Mouse (Mus musculus): Measurements from ENCODE around the gene Spats2. TPM values are rescaled to one million over a fixed set of nuclear protein-coding genes. Genes with fewer than 3 reads are reported as not detected.

Gene Spats2
- polyA plus RNA-seq, 2 experiments, result 39.7 to 47.1 TPM

DNA sequence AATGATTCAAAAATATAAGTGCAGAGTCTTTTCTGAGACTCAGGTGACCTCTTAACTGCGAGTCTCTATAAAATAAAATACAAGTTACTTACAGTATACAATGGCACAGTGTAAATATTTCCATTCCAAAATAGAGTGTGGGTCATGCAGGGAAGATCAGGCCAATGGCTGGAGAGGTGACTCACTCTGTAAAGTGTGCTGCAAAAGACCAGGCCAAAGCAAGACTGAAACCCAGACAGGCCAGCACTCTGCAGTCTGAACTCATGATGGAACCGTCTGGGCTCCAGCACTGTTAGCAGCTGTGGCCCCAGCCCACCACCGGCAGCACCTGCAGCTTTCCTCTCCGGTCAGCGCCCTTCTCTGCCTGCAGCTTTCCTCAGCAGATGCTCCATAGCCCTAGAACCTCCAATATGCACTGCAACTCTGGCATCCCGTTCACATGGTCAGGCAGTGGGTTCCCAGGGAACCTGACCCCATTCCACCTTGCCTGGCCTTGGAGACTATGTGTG lies 129.6 kb downstream of the Spats2 start:
- no peak for TF ChIP-seq POLR2A (IDR thresholded peaks at IDR 0.05; ENCODE audit: borderline replicate concordance, extremely low read depth, insufficient read depth, insufficient read length)
- H3K9me3 ChIP-seq (ENCODE audit: control insufficient read depth, low read length), result no peaks in the 10 kb centered on the region

DNA sequence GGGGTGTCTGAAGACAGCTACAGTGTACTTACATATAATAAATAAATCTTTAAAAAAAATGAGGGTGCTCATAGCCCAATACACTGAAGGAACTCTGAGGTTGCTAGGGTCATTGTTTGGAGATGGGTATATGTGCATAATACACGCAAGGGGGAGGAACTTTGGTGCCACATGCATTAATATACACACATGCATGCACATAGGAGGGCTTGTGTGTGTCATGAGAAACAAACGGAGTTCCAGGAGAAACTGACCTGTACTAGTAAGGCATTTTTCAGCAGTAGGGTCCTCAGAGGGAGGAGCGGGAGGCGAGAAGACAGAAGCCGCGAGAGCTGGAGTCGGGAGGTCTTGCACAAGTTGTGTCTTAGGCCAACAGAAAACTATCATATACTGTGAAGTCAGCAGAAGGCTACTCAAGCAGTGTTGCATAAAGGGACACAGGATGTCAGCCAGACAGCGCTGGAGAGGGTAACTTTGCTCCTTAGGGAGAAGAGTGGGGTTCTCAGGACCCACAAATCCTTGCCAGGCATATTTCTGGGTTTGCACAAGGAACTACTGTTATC lies 133.5 kb downstream of the Spats2 start:
- 75% methylated on average over 8 of the region's 8 CpGs for WGBS
- DNase-seq (ENCODE audit: low spot score), result no peak
- no peak overlapping the region for H3K4me3 ChIP-seq (replicated peaks; ENCODE audit: low read length)
- H3K9me3 ChIP-seq (ENCODE audit: control insufficient read depth, low read length), result no peaks in the 10 kb centered on the region
- no peak for ATAC-seq (ENCODE audit: low FRiP score, low read depth)
- no peaks in the 10 kb centered on the region for H3K4me1 ChIP-seq (ENCODE audit: control insufficient read depth, insufficient read depth, low read length)
- no peaks in the 10 kb centered on the region for H3K36me3 ChIP-seq (ENCODE audit: control insufficient read depth, insufficient read depth, low read length)
- H3K27ac ChIP-seq (replicated peaks; ENCODE audit: low read depth, low read length), result no peak overlapping the region
- H3K4me2 ChIP-seq (replicated peaks; ENCODE audit: low read depth, low read length, severe bottlenecking), result 0 out of 2 replicates have a peak overlapping the region, but pooled peaks have one; percentile 25
- H3K27me3 ChIP-seq (ENCODE audit: control insufficient read depth, insufficient read depth, low read length), result no peaks in the 10 kb centered on the region
- TF ChIP-seq POLR2A (IDR thresholded peaks at IDR 0.05; ENCODE audit: borderline replicate concordance, extremely low read depth, insufficient read depth, insufficient read length), result no peak
- no peak overlapping the region for H3K9ac ChIP-seq (ENCODE audit: low read depth, low read length, severe bottlenecking)

More for the DNA sequence above, 129.6 kb downstream of the Spats2 start:
- Histone ChIP-seq H3K27ac (replicated peaks; ENCODE audit: low read depth, low read length) (no peak overlapping the region), H3K36me3 (ENCODE audit: control insufficient read depth, insufficient read depth, low read length) (no peaks in the 10 kb centered on the region), H3K9ac (ENCODE audit: low read depth, low read length, severe bottlenecking) (no peak overlapping the region), H3K4me3 (replicated peaks; ENCODE audit: low read length) (no peak overlapping the region), H3K27me3 (ENCODE audit: control insufficient read depth, insufficient read depth, low read length) (no peaks in the 10 kb centered on the region), H3K4me2 (replicated peaks; ENCODE audit: low read depth, low read length, severe bottlenecking) (no peak overlapping the region), H3K4me1 (ENCODE audit: control insufficient read depth, insufficient read depth, low read length) (peaks cover 7% of the 10 kb centered on the region; the same call in 1 of the 2 replicates)
- 79% methylated on average over 6 of the region's 6 CpGs for WGBS
- DNase-seq (ENCODE audit: low spot score), result no peak
- ATAC-seq (ENCODE audit: low FRiP score, low read depth), result no peak

- no peak overlapping the region for H3K4me3 ChIP-seq (replicated peaks; ENCODE audit: low read length)
- ATAC-seq (ENCODE audit: low FRiP score, low read depth) (no peak), DNase-seq (ENCODE audit: low spot score) (peak; percentile 44)
- TF ChIP-seq POLR2A (IDR thresholded peaks at IDR 0.05; ENCODE audit: borderline replicate concordance, extremely low read depth, insufficient read depth, insufficient read length), result no peak
- peak overlapping the region; percentile 36 for H3K4me2 ChIP-seq (replicated peaks; ENCODE audit: low read depth, low read length, severe bottlenecking)
- H3K4me1 ChIP-seq (ENCODE audit: control insufficient read depth, insufficient read depth, low read length), result no peaks in the 10 kb centered on the region
- H3K9ac ChIP-seq (ENCODE audit: low read depth, low read length, severe bottlenecking), result no peak overlapping the region
- H3K36me3 ChIP-seq (ENCODE audit: control insufficient read depth, insufficient read depth, low read length), result no peaks in the 10 kb centered on the region
- no peak overlapping the region for H3K27ac ChIP-seq (replicated peaks; ENCODE audit: low read depth, low read length)
- WGBS, result 4% methylated on average over 10 of the region's 10 CpGs
- no peaks in the 10 kb centered on the region for H3K9me3 ChIP-seq (ENCODE audit: control insufficient read depth, low read length)
- H3K27me3 ChIP-seq (ENCODE audit: control insufficient read depth, insufficient read depth, low read length), result no peaks in the 10 kb centered on the region
Measured at GRCm38 (mm10) chr15:99259730-99260252, 134.1 kb downstream of the Spats2 start.

DNA sequence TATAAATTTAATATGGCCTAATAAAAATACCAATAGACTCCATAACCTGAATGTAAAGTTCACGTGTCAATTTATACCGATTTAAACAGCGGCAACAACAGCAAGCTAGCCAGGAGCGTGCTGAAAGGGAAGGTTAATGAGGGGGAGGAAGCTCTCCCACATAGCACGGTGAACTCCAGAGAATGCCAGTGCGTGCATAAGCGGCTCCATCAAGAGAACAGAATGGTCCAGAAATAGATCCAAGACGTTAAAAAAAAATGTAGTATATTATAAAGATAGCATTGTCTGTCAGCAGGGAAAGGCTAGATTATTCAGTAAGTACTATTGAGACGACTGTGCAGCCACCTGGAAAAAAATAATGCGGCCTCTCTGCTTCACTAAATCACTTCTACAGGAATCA lies 137.0 kb downstream of the Spats2 start:
- 36% methylated on average over 10 of the region's 10 CpGs for WGBS
- no peak overlapping the region for H3K4me3 ChIP-seq (replicated peaks; ENCODE audit: low read length)
- H3K27ac ChIP-seq (replicated peaks; ENCODE audit: low read depth, low read length), result no peak overlapping the region
- no peaks in the 10 kb centered on the region for H3K9me3 ChIP-seq (ENCODE audit: control insufficient read depth, low read length)
- no peak overlapping the region for H3K9ac ChIP-seq (ENCODE audit: low read depth, low read length, severe bottlenecking)
- DNase-seq (ENCODE audit: low spot score) (no peak), ATAC-seq (ENCODE audit: low FRiP score, low read depth) (no peak)
- H3K4me1 ChIP-seq (ENCODE audit: control insufficient read depth, insufficient read depth, low read length), result no peaks in the 10 kb centered on the region
- no peaks in the 10 kb centered on the region for H3K27me3 ChIP-seq (ENCODE audit: control insufficient read depth, insufficient read depth, low read length)
- TF ChIP-seq POLR2A (IDR thresholded peaks at IDR 0.05; ENCODE audit: borderline replicate concordance, extremely low read depth, insufficient read depth, insufficient read length), result no peak
- no peak overlapping the region for H3K4me2 ChIP-seq (replicated peaks; ENCODE audit: low read depth, low read length, severe bottlenecking)
- no peaks in the 10 kb centered on the region for H3K36me3 ChIP-seq (ENCODE audit: control insufficient read depth, insufficient read depth, low read length)

Small RNAs within 50 kb of the gene (microRNA-seq; reads per million reads assigned to microRNA genes)
- gene Mir6960, result not detected

Other genes with a start within 250 kb of the Spats2 start
- 14.5 and 16.4 TPM in 2 replicates for gene Rhebl1, start 231.4 kb upstream of the Spats2 start, polyA plus RNA-seq (2012; rRNA removed)
- 12.0 and 13.8 TPM in 2 replicates for gene Rhebl1, start 231.4 kb upstream of the Spats2 start, polyA plus RNA-seq (2014; fragmentation: Nextera tagmentation; extraction: Ambion mirVana)
- gene Dhh, start 227.4 kb upstream of the Spats2 start, polyA plus RNA-seq (2012; rRNA removed), result 1.4 and 2.0 TPM in 2 replicates
- gene Dhh, start 227.4 kb upstream of the Spats2 start, polyA plus RNA-seq (2014; fragmentation: Nextera tagmentation; extraction: Ambion mirVana), result 0.72 and 1.1 TPM in 2 replicates
- 66.8 and 145 TPM in 2 replicates for gene Lmbr1l, start 207.7 kb upstream of the Spats2 start, polyA plus RNA-seq (2012; rRNA removed)
- gene Lmbr1l, start 207.7 kb upstream of the Spats2 start, polyA plus RNA-seq (2014; fragmentation: Nextera tagmentation; extraction: Ambion mirVana), result 5.5 and 7.8 TPM in 2 replicates
- gene Tuba1b, start 191.4 kb upstream of the Spats2 start, polyA plus RNA-seq (2012; rRNA removed), result 2,384 and 3,894 TPM in 2 replicates
- gene Tuba1b, start 191.4 kb upstream of the Spats2 start, polyA plus RNA-seq (2014; fragmentation: Nextera tagmentation; extraction: Ambion mirVana), result 1,587 and 1,605 TPM in 2 replicates
- 15.1 and 159 TPM in 2 replicates for gene Gm49450, start 172.4 kb upstream of the Spats2 start, polyA plus RNA-seq (2012; rRNA removed)
- not detected in 2 replicates for gene Gm49450, start 172.4 kb upstream of the Spats2 start, polyA plus RNA-seq (2014; fragmentation: Nextera tagmentation; extraction: Ambion mirVana)
- 1,030 and 1,250 TPM in 2 replicates for gene Tuba1a, start 172.2 kb upstream of the Spats2 start, polyA plus RNA-seq (2012; rRNA removed)
- 1,263 and 1,288 TPM in 2 replicates for gene Tuba1a, start 172.2 kb upstream of the Spats2 start, polyA plus RNA-seq (2014; fragmentation: Nextera tagmentation; extraction: Ambion mirVana)
- 192 and 293 TPM in 2 replicates for gene Tuba1c, start 96.0 kb upstream of the Spats2 start, polyA plus RNA-seq (2012; rRNA removed)
- 150 and 162 TPM in 2 replicates for gene Tuba1c, start 96.0 kb upstream of the Spats2 start, polyA plus RNA-seq (2014; fragmentation: Nextera tagmentation; extraction: Ambion mirVana)
- 2.7 and 4.2 TPM in 2 replicates for gene Prph, start 70.7 kb upstream of the Spats2 start, polyA plus RNA-seq (2012; rRNA removed)
- 1.3 and 1.7 TPM in 2 replicates for gene Prph, start 70.7 kb upstream of the Spats2 start, polyA plus RNA-seq (2014; fragmentation: Nextera tagmentation; extraction: Ambion mirVana)
- gene Troap, start 51.3 kb upstream of the Spats2 start, polyA plus RNA-seq (2012; rRNA removed), result 41.5 and 51.3 TPM in 2 replicates
- 20.3 and 22.1 TPM in 2 replicates for gene Troap, start 51.3 kb upstream of the Spats2 start, polyA plus RNA-seq (2014; fragmentation: Nextera tagmentation; extraction: Ambion mirVana)
- 0.13 TPM in 1 of 2 replicates, not detected in the other for gene C1ql4, start 38.1 kb upstream of the Spats2 start, polyA plus RNA-seq (2012; rRNA removed)
- gene C1ql4, start 38.1 kb upstream of the Spats2 start, polyA plus RNA-seq (2014; fragmentation: Nextera tagmentation; extraction: Ambion mirVana), result not detected in 2 replicates
- 0.87 and 1.7 TPM in 2 replicates for gene Dnajc22, start 32.7 kb upstream of the Spats2 start, polyA plus RNA-seq (2012; rRNA removed)
- gene Dnajc22, start 32.7 kb upstream of the Spats2 start, polyA plus RNA-seq (2014; fragmentation: Nextera tagmentation; extraction: Ambion mirVana), result 0.11 and 0.37 TPM in 2 replicates
- 1.6 and 1.9 TPM in 2 replicates for gene Kcnh3, start 98.9 kb downstream of the Spats2 start, polyA plus RNA-seq (2012; rRNA removed)
- 0.55 and 0.58 TPM in 2 replicates for gene Kcnh3, start 98.9 kb downstream of the Spats2 start, polyA plus RNA-seq (2014; fragmentation: Nextera tagmentation; extraction: Ambion mirVana)
- gene Mcrs1, start 126.0 kb downstream of the Spats2 start, polyA plus RNA-seq (2012; rRNA removed), result 88.5 and 113 TPM in 2 replicates
- 130 and 139 TPM in 2 replicates for gene Mcrs1, start 126.0 kb downstream of the Spats2 start, polyA plus RNA-seq (2014; fragmentation: Nextera tagmentation; extraction: Ambion mirVana)
- gene Prpf40b, start 169.2 kb downstream of the Spats2 start, polyA plus RNA-seq (2012; rRNA removed), result 143 and 154 TPM in 2 replicates
- gene Prpf40b, start 169.2 kb downstream of the Spats2 start, polyA plus RNA-seq (2014; fragmentation: Nextera tagmentation; extraction: Ambion mirVana), result 47.0 and 54.3 TPM in 2 replicates
- gene Fam186b, start 170.0 kb downstream of the Spats2 start, polyA plus RNA-seq (2012; rRNA removed), result 0.19 and 0.24 TPM in 2 replicates
- 0.12 and 0.32 TPM in 2 replicates for gene Fam186b, start 170.0 kb downstream of the Spats2 start, polyA plus RNA-seq (2014; fragmentation: Nextera tagmentation; extraction: Ambion mirVana)
- 55.0 and 65.4 TPM in 2 replicates for gene Fmnl3, start 244.6 kb downstream of the Spats2 start, polyA plus RNA-seq (2012; rRNA removed)
- 19.8 and 26.8 TPM in 2 replicates for gene Fmnl3, start 244.6 kb downstream of the Spats2 start, polyA plus RNA-seq (2014; fragmentation: Nextera tagmentation; extraction: Ambion mirVana)